Mouse (Mus musculus) right cerebral cortex, postnatal 25 days (tissue): Measurements from ENCODE around the gene Sfn.
"Not testable (repeated sequence)": the region's sequence is repeated elsewhere in the genome, so short reads cannot be mapped to it uniquely, and the experiment has no call there.

ENCODE experiments used
- DNase-seq: peaks from one replicate; pipeline ENCODE4 v3.0.0; 2022

Sfn gene

GRCm38 (mm10) chr4:133601721-133602218, at the start of gene Sfn:
Sfn (minus strand) TSS chr4:133602168.
- DNase-seq = no peak

DNA sequence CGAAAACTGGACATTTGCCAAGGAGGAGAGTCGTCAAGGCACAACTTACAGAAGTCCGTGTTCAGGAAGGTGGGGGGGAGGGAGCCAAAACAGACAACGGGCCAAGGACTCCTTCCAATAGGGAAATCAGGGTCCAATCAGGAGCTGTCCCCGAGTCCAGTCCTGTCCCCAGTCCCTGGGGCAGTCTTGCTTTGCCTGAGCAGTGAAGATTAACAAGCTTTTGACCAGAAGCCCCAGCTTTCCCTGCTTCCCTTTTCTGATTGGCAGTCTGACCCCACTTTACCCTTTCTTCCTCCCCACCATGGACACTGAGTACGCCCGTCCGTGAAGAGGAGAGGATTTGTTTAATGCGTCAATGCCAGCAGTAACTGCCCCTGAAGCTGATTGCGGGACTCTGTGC, 49.5 kb upstream of the Sfn start:
- no peak for DNase-seq

GRCm38 (mm10) chr4:133649989-133650699, 48.2 kb upstream of the Sfn start, which contains the start of gene Zdhhc18:
Zdhhc18 (minus strand) TSS chr4:133650154.
- DNase-seq = peak; percentile 67

DNA sequence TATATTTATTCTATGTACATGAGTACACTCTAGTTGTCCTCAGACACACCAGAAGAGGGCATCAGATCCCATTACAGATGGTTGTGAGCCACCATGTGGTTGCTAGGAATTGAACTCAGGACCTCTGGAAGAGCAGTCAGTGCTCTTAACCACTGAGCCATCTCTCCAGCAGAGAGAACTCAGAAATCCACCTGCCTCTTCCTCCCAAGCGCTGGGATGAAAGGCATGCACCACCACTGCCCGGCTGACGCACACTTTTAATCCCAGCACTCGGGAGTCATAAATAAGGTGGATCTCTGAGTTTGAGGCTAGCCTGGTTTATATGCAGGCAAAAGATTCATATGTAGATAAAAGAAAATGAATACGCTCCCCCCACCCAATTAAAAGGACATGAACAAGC, 47.5 kb upstream of the Sfn start:
- DNase-seq = not testable (repeated sequence)

- no peak for DNase-seq
These were observed 43.7 kb upstream of the Sfn start for GRCm38 (mm10) chr4:133645680-133646079.

DNA sequence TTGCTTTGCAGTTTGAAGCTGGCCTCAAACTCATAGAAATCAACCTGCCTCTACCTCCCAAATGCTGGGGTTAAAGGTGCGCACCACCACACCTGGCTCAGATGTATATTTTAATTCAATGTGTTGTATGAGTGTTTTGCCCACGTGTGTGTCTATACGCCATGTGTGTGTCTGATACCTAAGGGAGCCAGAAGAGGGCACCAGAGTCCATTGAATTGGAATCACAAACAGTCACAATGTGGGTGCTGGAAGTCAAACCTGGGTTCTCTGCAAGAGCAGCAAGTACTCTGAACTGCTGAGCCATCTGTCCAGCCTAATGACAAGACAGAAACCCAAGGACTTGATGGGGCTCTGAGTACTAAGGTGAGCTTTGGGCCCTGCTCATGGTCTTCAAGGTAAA, 43.2 kb upstream of the Sfn start:
- no peak for DNase-seq

GRCm38 (mm10) chr4:133634043-133634410, 32.1 kb upstream of the Sfn start:
- DNase-seq = no peak

DNA sequence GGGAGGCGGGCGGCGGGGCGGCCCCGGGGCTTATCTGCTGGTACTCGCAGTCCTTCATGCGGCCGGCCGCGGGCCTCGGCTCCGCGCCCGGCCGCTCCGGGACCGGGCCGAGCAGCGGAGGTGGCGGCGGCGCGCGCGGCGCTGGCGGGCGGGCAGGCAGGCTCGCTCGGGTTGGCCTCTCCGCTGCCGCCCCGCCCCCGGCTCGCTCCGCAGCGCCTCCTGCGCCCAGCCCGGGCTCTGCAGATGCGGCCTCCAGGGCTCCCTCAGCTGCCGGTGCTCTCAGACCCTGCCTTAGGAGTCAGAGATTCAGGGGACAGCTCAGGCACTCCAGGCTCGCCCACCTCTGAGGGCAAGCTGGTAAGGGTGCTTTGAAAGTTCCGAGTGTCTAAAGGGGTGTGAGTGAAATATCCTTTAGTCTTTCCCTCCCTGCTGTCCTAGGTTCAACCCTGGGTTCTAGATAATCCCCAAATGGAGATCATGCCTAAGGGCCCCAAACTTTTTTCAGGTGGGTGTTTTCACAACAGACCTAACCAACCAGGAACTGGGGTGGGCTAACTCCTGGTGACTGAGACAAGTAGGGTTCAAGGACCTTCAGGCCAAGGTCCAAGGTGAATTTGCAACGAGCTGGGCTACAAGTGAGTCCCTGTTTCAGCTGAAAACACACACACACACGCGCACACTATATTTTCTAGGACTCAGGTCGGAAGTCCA, 31.5 kb upstream of the Sfn start:
- DNase-seq = peak; percentile 89

DNA sequence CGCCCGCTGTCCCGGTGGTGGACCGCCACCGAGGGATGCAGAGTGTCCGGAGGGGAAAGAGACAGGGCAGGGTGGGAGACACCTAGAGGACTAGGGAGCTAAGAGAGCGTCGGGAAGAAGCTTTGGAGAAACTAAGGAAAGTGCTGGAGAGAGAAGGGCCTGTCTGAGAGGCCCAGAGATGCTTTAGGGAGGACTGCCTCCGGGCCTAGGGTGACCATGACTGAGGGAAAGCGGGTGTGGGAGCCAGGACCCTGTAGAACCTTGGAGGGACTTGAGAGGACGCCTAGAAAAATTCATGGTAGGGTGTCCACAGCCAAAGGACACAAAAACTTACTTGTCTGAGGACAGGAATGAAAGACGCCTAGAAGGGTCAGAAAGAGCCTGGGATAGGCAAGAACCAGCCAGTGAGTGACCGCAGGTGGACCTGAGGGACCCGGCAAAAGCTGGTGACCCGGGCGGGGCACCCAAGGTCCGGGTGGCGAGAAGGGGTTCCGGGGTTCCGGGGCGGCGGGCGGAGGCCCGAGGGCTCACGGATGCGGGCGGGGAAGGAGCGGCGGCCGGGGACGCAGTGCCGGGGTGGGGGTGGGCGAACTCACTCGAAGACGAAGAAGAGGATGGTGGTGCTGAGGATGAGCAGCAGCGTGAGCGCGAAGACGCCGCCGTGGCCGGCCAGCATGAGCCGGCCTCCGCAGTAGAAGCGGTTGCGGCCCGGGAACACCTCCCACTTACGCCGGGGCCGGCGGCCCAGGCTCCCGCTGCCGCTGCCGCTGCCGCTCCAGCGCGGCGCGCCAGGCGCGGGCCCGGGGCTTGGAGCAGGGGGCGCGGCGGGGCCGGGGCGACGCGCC, 30.7 kb upstream of the Sfn start:
- no peak for DNase-seq

DNA sequence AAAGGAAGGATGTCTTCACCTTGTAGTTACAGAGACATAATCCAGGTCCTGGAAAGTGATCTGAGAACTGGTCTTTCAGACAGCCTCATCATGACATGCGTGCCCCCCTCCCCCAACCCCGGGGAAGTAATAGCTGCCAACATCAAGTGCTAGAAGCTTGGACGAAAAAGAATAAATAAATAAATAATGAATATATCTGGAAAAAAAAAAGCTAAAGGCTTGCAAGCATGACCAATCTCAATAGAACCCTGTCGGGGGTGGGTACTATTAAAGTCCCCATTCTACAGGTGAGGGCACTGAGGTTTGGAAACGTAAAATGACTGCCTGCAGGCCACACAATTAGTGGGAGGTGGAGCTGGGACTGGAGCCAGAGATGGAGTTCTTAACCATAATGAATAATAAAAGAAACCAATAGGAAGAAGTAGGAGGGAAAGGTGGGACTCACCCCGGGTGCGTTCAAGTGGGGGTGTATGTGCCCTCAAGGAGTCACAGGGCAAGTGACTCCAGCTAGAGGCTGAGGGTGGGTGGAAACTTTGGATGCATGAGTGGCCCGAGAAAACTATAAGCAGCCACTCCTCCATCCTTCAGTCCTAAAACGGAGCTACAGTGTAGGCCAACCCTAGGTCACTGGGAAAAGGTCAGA, 29.9 kb upstream of the Sfn start:
- no peak for DNase-seq

GRCm38 (mm10) chr4:133631071-133631768, 29.3 kb upstream of the Sfn start:
- no peak for DNase-seq

DNA sequence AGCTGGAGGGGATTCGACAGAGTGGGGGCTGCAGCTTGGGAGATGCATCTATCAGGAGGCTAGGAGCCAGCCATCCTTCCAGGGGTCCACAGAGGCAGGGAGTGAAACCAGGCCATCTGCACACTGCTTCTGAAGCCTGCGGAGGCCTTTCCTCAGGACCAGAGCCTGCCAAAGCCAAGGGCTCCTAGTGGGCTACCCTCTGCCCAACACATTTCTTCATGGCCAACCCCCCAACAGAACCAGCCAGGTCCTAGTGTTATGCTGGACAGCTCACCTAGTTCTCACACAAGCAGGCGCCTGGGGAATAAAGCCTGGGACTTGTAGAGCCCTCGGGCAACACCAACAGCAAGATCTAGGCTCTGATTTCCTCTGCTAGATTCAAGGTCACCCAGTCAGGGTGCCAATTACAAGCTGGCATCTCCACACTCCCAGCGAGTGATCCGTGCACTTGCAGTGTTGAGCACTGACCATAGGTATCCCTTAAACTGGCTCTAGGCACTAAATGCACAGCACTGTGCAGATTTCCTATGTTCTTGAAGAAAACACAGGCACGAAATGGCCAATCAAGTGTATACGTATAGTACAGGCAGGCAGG, 28.5 kb upstream of the Sfn start:
- no peak for DNase-seq

DNA sequence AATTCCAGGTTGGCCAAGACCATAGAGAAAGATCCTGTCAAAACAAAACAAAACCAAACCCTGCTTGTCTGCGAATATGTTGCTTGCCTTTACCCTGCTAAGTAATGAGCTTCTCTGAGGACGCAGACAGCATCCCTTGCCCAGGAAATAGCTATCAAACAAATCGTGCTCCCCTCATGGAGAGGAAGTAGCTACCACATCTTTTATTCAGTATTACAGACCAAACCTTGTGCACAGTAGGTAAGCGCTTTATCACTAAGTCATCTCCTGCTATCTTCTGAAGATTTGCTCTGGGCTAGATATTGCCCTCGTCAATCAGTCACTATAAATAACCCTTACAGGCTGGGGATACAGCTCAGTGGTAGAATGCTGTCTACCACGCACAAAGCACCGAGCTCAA, 27.2 kb upstream of the Sfn start:
- no peak for DNase-seq

DNA sequence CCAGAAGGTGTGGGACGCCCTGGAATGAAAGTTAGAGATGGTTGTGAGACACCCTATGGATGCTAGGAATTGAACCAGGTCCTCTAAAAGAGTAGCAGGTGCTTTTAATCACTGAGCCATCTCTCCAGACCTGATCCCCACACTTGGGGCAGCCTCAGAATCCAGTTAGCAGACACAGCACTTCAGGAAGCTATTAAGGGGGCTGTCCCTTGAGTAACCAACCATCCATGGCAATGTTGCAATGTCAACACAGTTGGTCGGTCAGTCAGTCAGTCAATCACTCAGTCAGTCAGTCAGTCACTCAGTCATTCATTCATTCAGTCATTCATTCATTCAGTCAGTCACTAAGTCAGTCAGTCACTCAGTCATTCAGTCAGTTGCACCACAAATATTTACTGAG, 26.5 kb upstream of the Sfn start:
- DNase-seq = no peak

DNA sequence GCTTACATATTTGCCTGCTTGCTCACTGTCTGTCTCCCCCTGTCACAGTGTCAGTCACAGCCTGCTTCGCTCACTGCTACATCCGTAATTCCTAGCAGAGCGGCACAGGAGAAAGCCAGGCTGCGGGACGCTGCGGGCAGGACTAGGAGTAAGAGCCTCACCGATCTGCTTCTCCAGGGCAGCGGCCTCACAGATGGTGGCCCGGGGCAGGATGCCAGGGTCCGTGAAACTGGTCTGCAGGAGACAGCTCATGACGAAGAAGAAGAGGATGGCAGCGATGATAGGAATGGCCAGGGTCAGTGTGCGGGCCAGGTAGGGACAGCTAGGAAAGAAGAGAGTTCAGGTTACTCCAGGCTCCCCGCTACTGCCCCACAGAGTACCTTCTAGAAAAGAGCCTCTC, 25.1 kb upstream of the Sfn start:
- no peak for DNase-seq

DNA sequence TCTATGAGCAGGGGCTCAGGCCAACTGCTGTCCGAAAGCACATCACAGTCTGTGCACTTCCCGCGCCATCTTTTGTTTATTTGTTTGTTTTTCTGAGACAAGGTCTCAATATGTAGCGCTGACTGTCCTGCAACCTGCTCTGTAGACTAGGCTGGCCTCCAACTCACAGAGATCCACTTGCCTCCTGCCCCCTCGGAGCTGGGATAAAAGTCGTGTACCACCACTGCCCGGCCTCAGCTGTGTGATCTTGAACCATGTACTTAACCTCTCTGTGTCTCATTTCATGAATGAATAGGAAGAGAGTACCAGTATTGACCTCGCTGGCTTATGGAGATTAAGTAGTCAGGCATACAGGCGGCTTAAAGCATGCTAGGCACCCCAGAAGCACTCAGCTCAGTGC, 24.7 kb upstream of the Sfn start:
- DNase-seq = no peak

DNA sequence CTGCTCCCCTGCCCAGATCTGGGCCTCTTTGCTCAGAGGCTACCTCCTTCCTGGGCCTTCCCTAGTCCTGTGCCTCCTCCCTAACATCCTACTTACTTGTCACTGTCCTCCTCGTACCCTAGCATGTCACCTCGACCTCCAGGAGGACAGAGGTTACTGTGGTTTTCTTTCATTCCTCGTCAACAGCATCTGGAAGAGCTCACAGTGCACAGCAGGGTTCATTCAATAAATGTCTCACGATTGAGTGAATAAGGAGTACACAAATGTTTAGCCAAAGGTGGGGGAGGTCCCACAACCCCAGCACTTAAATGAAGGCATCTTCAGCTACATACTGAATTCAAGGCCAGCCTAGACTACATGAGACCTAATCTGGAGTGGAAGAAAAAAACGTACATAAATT, 24.3 kb upstream of the Sfn start:
- no peak for DNase-seq

- no peak for DNase-seq
These were observed 23.7 kb upstream of the Sfn start for GRCm38 (mm10) chr4:133625621-133626071.

DNA sequence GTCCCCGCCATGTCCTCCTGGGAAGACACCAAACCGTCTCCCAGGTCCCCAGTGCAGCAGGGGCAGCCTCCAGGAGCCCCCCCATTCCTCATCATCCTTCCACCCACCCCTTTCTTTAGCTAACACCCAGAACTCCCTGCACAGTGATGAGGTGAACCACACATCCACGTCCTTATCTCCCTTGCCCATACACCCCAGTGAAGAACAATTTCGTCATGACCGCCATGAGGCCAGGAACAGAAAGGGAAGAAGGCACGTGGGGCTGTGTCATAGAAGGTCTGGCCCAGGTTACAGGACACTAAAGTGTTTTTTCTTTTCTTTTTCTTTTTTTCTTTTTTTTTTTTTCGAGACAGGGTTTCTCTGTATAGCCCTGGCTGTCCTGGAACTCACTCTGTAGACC, 22.9 kb upstream of the Sfn start:
- no peak for DNase-seq

DNA sequence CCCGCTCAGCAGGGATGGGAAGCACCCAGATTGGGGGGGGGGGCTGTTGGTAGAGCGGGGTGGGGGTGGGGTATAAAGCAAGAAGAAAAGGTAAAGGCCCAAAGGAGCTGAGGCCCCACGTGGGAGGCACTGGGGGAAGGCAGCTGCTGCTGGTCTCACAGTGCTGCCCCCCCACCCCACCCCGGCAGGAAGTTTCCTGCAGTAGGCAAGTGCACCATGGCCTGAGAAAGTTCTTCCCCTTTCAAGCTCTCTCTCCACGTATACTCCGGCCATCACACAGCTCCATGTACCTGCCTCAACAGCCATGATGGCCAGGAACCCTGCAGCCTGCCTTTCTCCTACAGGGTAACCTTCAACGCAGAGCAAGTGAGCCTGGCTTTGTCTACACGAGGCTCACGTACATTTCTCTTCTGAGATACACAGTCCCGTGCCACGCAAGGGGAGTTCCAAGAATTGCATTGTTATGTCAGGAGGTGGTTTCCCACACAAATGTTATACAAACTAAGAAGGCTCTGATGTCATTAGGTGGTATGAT, 20.3 kb upstream of the Sfn start:
- DNase-seq = no peak

- no peak for DNase-seq
These were observed 18.7 kb upstream of the Sfn start for GRCm38 (mm10) chr4:133620668-133621067.
